Mouse (Mus musculus) lung, adult 2 months (tissue): Measurements from ENCODE around the gene Edem3.

Experiments used
- CTCF ChIP-seq: fragments of 200-500 bp; IDR thresholded peaks from 2 replicates; pipeline ENCODE4 v1.5.1; 2011; ENCODE audit warnings: mild to moderate bottlenecking, low read length, control low read depth; ENCODE audit not compliant: insufficient read depth
- POLR2A ChIP-seq: fragments of 200-500 bp; IDR thresholded peaks from 2 replicates; pipeline ENCODE4 v1.6.1; 2011; ENCODE audit warnings: low read depth, mild to moderate bottlenecking, control low read depth, low read length, borderline replicate concordance; ENCODE audit errors: extremely low read depth

GRCm38 (mm10) chr1:151848286-151848685 is 93.1 kb downstream of the Edem3 start:
- no peak for TF ChIP-seq CTCF
- no peak for TF ChIP-seq POLR2A
